Mouse (Mus musculus) Patski (cell line): ENCODE results near the gene Mnat1. TPM values are rescaled to one million over a fixed set of nuclear protein-coding genes. Genes with fewer than 3 reads are reported as not detected.

Source experiments
- ATAC-seq: fragments of 100-300 bp; one replicate; pipeline ENCODE4 v1.8.0; 2021
- CTCF ChIA-PET: fragments of 350-600 bp; sonication (Branson Sonifier 250); formaldehyde crosslinking; loops from one replicate; lab custom pipeline; 2022; ENCODE audit warnings: inconsistent platforms; lab: Charles Lee
- POLR2A ChIA-PET: fragments of 350-600 bp; sonication (Branson Sonifier 250); formaldehyde crosslinking; loops from one replicate; lab custom pipeline; 2022; ENCODE audit warnings: antibody characterized with exemption, inconsistent platforms; lab: Charles Lee
- DNase-seq: peaks from one replicate; pipeline ENCODE4 v3.0.0-alpha.2; 2011; ENCODE audit warnings: low read depth, low spot score
- H3K27me3 ChIP-seq: fragments of 371-371 bp; one replicate; pipeline ENCODE4 v1.5.1; 2021
- CTCF ChIP-seq: fragments of 100-300 bp; IDR thresholded peaks from one replicate; pipeline ENCODE4 v1.5.1; 2021
- in situ Hi-C: fragments of 300-500 bp; cut with MboI; formaldehyde crosslinking; loops from 3 replicates; pipeline ENCODE4 v1.11.1; 2018; ENCODE audit warnings: low pct_unique_long_range_greater_than_20kb, mixed read lengths
- polyA plus RNA-seq: library from polyadenylated mRNA; unstranded; gene quantifications from one replicate; pipeline ENCODE4 v1.2.3, GENCODE M21; 2021

Gene Mnat1
- polyA plus RNA-seq, 1 experiment from 2014 or later: 45.3 TPM

- no peaks in the 10 kb centered on the region for H3K27me3 ChIP-seq
- in situ Hi-C loops: no loop called here
- DNase-seq: no peak
- ChIA-PET POLR2A (interaction anchor here (0.6 to 1.0 kb wide), 3 partner anchors 30 to 456 kb away, joined by 3 to 6 read pairs (median 3); partner anchors contain the start of gene Mnat1), CTCF (no interaction called here)
- TF ChIP-seq CTCF: no peak
- no peak for ATAC-seq
Measured at GRCm38 (mm10) chr12:73154150-73154549, 30.6 kb downstream of the Mnat1 start.

GRCm38 (mm10) chr12:73160341-73160740 lies 36.8 kb downstream of the Mnat1 start:
- no peak for DNase-seq
- in situ Hi-C loops: no loop called here
- TF ChIP-seq CTCF: no peak

GRCm38 (mm10) chr12:73162408-73163181 lies 39.1 kb downstream of the Mnat1 start:
- DNase-seq (no peak), ATAC-seq (no peak)
- POLR2A ChIA-PET: interaction anchor here (0.7 kb wide), 1 partner anchor 14 kb away, joined by 3 read pairs; no protein-coding TSS in a partner anchor
- in situ Hi-C loops: no loop called here
- no peak for TF ChIP-seq CTCF
- no peaks in the 10 kb centered on the region for H3K27me3 ChIP-seq
- CTCF ChIA-PET: interaction anchor here (1.1 kb wide), 1 partner anchor 15 kb away, joined by 3 read pairs; no protein-coding TSS in a partner anchor

More at GRCm38 (mm10) chr12:73160341-73160740, 36.8 kb downstream of the Mnat1 start:
- no peak for ATAC-seq
- ChIA-PET POLR2A (no interaction called here), CTCF (no interaction called here)
- no peaks in the 10 kb centered on the region for H3K27me3 ChIP-seq

- TF ChIP-seq CTCF: no peak
- in situ Hi-C loops: no loop called here
- no peak for ATAC-seq
- no peak for DNase-seq
- H3K27me3 ChIP-seq: no peaks in the 10 kb centered on the region
- POLR2A ChIA-PET: no interaction called here
- CTCF ChIA-PET: no interaction called here
Measured at GRCm38 (mm10) chr12:73170794-73171193, 47.3 kb downstream of the Mnat1 start.

GRCm38 (mm10) chr12:73183896-73184295 lies 60.4 kb downstream of the Mnat1 start:
- no peak for TF ChIP-seq CTCF
- in situ Hi-C loops: no loop called here
- ChIA-PET CTCF (no interaction called here), POLR2A (no interaction called here)
- H3K27me3 ChIP-seq: no peaks in the 10 kb centered on the region
- DNase-seq (no peak), ATAC-seq (no peak)

- in situ Hi-C loops: no loop called here
- ATAC-seq: no peak
- H3K27me3 ChIP-seq: no peaks in the 10 kb centered on the region
- ChIA-PET POLR2A (no interaction called here), CTCF (no interaction called here)
- TF ChIP-seq CTCF: no peak
- DNase-seq: no peak
Measured at GRCm38 (mm10) chr12:73197363-73197762, 73.8 kb downstream of the Mnat1 start.

GRCm38 (mm10) chr12:73198451-73198850 lies 74.9 kb downstream of the Mnat1 start:
- in situ Hi-C loops: no loop called here
- no peaks in the 10 kb centered on the region for H3K27me3 ChIP-seq
- ChIA-PET CTCF (interaction anchor here (1.4 kb wide), 1 partner anchor 22 kb away, joined by 3 read pairs; no protein-coding TSS in a partner anchor), POLR2A (no interaction called here)
- TF ChIP-seq CTCF: no peak
- ATAC-seq: no peak
- DNase-seq: no peak

- ATAC-seq (no peak), DNase-seq (no peak)
- TF ChIP-seq CTCF: no peak
- CTCF ChIA-PET: interaction anchor here (1.3 to 1.4 kb wide), 3 partner anchors 9 to 23 kb away, joined by 3 read pairs; no protein-coding TSS in a partner anchor
- no peaks in the 10 kb centered on the region for H3K27me3 ChIP-seq
- in situ Hi-C loops: no loop called here
- POLR2A ChIA-PET: no interaction called here
Measured at GRCm38 (mm10) chr12:73199375-73199774, 75.9 kb downstream of the Mnat1 start.

- DNase-seq (peak; percentile 31), ATAC-seq (peak; percentile 90)
- in situ Hi-C loops: loop anchor here (10.0 kb wide), 1 partner anchor 147 kb away; the partner anchor contains the start of gene Six1
- ChIA-PET POLR2A (no interaction called here), CTCF (no interaction called here)
- TF ChIP-seq CTCF: no peak
- no peaks in the 10 kb centered on the region for H3K27me3 ChIP-seq
Measured at GRCm38 (mm10) chr12:73201587-73201986, 78.1 kb downstream of the Mnat1 start.

GRCm38 (mm10) chr12:73205710-73206649 lies 82.5 kb downstream of the Mnat1 start:
- H3K27me3 ChIP-seq: no peaks in the 10 kb centered on the region
- TF ChIP-seq CTCF: no peak
- ChIA-PET POLR2A (no interaction called here), CTCF (interaction anchor here (1.1 kb wide), 1 partner anchor 23 kb away, joined by 3 read pairs; no protein-coding TSS in a partner anchor)
- ATAC-seq (no peak), DNase-seq (no peak)
- in situ Hi-C loops: loop anchor here (10.0 kb wide), 1 partner anchor 151 kb away; the partner anchor contains the start of gene Six1
